Mouse (Mus musculus) bone marrow, adult 2 months (tissue): ENCODE results near the gene Zbtb32. TPM values are rescaled to one million over a fixed set of nuclear protein-coding genes. Genes with fewer than 3 reads are reported as not detected.

Source experiments
- H3K27ac ChIP-seq: fragments of 200-500 bp; 2 replicates; pipeline ENCODE4 v1.5.1; 2012; ENCODE audit warnings: low read depth, mild to moderate bottlenecking, control low read depth, inconsistent platforms, low read length; ENCODE audit not compliant: control insufficient read depth, poor library complexity, insufficient read depth
- H3K4me1 ChIP-seq: fragments of 200-500 bp; 2 replicates; pipeline ENCODE4 v1.6.1; 2011; ENCODE audit warnings: low read length; ENCODE audit not compliant: control insufficient read depth, insufficient read depth
- H3K4me3 ChIP-seq: fragments of 200-500 bp; replicated peaks from 2 replicates; pipeline ENCODE3; 2011; ENCODE audit warnings: mild to moderate bottlenecking, low read depth, low read length, control low read depth; ENCODE audit not compliant: control insufficient read depth
- CTCF ChIP-seq: fragments of 200-500 bp; IDR thresholded peaks from 2 replicates; pipeline ENCODE4 v1.5.1; 2011; ENCODE audit warnings: low read length, control low read depth; ENCODE audit not compliant: control insufficient read depth, insufficient read depth
- POLR2A ChIP-seq: fragments of 200-500 bp; IDR thresholded peaks from 2 replicates; pipeline ENCODE4 v1.6.1; 2011; ENCODE audit warnings: low read depth, mild to moderate bottlenecking, control low read depth, low read length, borderline replicate concordance; ENCODE audit not compliant: control insufficient read depth
- WGBS: fragments of 180-500 bp; shearing (Covaris S2); methylation state at CpG from one replicate; pipeline ENCODE4 v1.1.7; 2018; 5-methylcytosine and 5-hydroxymethylcytosine counted together
- polyA plus RNA-seq: library from polyadenylated mRNA; stranded (reverse); fragments of >200 nt; gene quantifications from 2 replicates; pipeline ENCODE4 v1.2.4, GENCODE M21; 2011; ENCODE audit warnings: low replicate concordance; ENCODE audit not compliant: missing spikeins, insufficient read depth, insufficient read length

Zbtb32 gene
- polyA plus RNA-seq, 1 experiment: 3.1 TPM

DNA sequence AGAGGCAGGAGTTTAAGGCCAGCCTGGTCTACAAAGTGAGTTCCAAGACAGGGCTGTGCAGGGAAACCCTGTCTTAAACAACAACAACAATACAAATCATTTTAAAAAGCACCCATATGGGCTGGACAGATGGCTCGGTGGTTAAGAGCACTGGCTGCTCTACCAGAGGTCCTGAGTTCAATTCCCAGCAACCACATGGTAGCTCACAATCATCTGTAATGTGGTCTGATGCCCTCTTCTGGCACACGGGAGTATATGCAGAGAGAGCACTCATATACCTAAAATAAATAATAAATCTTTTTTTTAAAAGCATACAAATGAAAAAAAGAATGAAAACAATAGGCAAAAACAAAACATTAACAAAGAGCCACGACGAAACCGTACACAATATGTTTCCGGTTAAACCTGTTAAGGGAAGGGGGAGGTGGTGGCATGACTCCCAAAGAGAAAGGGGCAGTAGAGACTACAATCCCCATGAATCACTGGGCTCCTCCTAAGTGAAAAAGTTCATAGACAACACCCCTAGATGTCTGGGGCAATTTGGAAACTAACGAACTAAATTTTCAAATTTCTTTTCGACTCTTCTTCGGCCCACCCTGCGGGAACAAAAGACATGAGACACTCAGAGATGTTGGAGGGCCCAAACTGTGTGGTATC lies 47.1 kb downstream of the Zbtb32 start:
- no peaks in the 10 kb centered on the region; the same call in 1 of the 2 replicates for H3K4me1 ChIP-seq
- TF ChIP-seq POLR2A (no peak), CTCF (0 out of 2 replicates have a peak, but pooled peaks have one; percentile 7)
- under 1% methylated on average over 10 of the region's 10 CpGs for WGBS
- peak overlapping the region; percentile 88 for H3K27ac ChIP-seq
- H3K4me3 ChIP-seq: peak overlapping the region; percentile 90

- WGBS: 89% methylated on average over 1 of the region's 1 CpGs
- TF ChIP-seq POLR2A (no peak), CTCF (no peak)
Observed at GRCm38 (mm10) chr7:30550603-30551002, 48.1 kb downstream of the Zbtb32 start.

DNA sequence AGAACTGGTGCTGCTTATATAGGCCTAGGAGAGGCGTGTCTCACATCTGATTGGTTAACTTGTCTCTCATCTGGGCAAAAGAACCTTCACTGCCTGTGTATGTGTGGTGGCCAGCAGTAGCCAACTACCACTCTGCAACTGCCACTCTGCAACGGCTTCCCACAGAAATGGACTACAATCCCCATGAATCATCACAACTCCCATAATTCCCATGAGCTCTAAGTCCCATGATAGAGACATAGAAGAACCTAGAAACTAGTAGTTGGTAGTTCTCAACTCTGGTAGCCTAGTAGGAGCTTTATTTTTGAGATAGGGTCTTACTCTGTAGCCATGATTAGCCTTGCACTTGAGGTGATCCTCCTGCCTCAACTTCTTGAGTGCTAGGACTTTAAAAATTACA lies 48.8 kb downstream of the Zbtb32 start:
- WGBS: 79% methylated on average over 2 of the region's 2 CpGs
- Histone ChIP-seq H3K27ac (no peak overlapping the region), H3K4me1 (no peaks in the 10 kb centered on the region; the same call in 1 of the 2 replicates), H3K4me3 (no peak overlapping the region)
- TF ChIP-seq POLR2A: no peak
- TF ChIP-seq CTCF: no peak

More at GRCm38 (mm10) chr7:30550603-30551002, 48.1 kb downstream of the Zbtb32 start:
- Histone ChIP-seq H3K4me3 (no peak overlapping the region), H3K4me1 (no peaks in the 10 kb centered on the region; the same call in 1 of the 2 replicates), H3K27ac (no peak overlapping the region)

GRCm38 (mm10) chr7:30544327-30544726 lies 54.4 kb downstream of the Zbtb32 start:
- no peak for TF ChIP-seq CTCF
- TF ChIP-seq POLR2A: no peak
- Histone ChIP-seq H3K4me1 (no peaks in the 10 kb centered on the region; the same call in 1 of the 2 replicates), H3K27ac (no peak overlapping the region), H3K4me3 (no peak overlapping the region)
- WGBS: 68% methylated on average over 2 of the region's 2 CpGs

GRCm38 (mm10) chr7:30540572-30540971 lies 58.1 kb downstream of the Zbtb32 start:
- WGBS: 93% methylated on average over 7 of the region's 7 CpGs
- H3K4me1 ChIP-seq: no peaks in the 10 kb centered on the region; the same call in 1 of the 2 replicates
- no peak overlapping the region for H3K27ac ChIP-seq
- TF ChIP-seq CTCF (no peak), POLR2A (no peak)
- H3K4me3 ChIP-seq: no peak overlapping the region

Other genes starting within 250 kb of the Zbtb32 start
- 0.45 and 0.70 TPM in 2 replicates for gene Lrfn3, start 236.1 kb downstream of the Zbtb32 start, polyA plus RNA-seq
- 164 and 433 TPM in 2 replicates for gene Tyrobp, start 185.1 kb downstream of the Zbtb32 start, polyA plus RNA-seq
- 47.8 and 107 TPM in 2 replicates for gene Hcst, start 179.1 kb downstream of the Zbtb32 start, polyA plus RNA-seq
- 12.3 and 34.2 TPM in 2 replicates for gene Nfkbid, start 177.2 kb downstream of the Zbtb32 start, polyA plus RNA-seq
- gene Aplp1, start 153.4 kb downstream of the Zbtb32 start, polyA plus RNA-seq: 6.2 TPM in 1 of 2 replicates, not detected in the other
- 0.25 and 4.8 TPM in 2 replicates for gene Kirrel2, start 141.2 kb downstream of the Zbtb32 start, polyA plus RNA-seq
- 1.5 TPM in 1 of 2 replicates, not detected in the other for gene Nphs1, start 140.6 kb downstream of the Zbtb32 start, polyA plus RNA-seq
- 1.9 and 3.1 TPM in 2 replicates for gene Prodh2, start 105.3 kb downstream of the Zbtb32 start, polyA plus RNA-seq
- gene Arhgap33, start 63.8 kb downstream of the Zbtb32 start, polyA plus RNA-seq: 45.1 and 61.6 TPM in 2 replicates
- gene Hspb6, start 46.7 kb downstream of the Zbtb32 start, polyA plus RNA-seq: 13.1 and 19.0 TPM in 2 replicates
- gene Proser3, start 46.6 kb downstream of the Zbtb32 start, polyA plus RNA-seq: 4.2 and 12.8 TPM in 2 replicates
- 22.2 and 47.7 TPM in 2 replicates for gene Lin37, start 39.1 kb downstream of the Zbtb32 start, polyA plus RNA-seq
- gene U2af1l4, start 35.6 kb downstream of the Zbtb32 start, polyA plus RNA-seq: 28.8 and 71.1 TPM in 2 replicates
- gene Gm49396, start 35.6 kb downstream of the Zbtb32 start, polyA plus RNA-seq: 7.6 and 11.0 TPM in 2 replicates
- gene Psenen, start 35.3 kb downstream of the Zbtb32 start, polyA plus RNA-seq: 50.7 and 98.9 TPM in 2 replicates
- gene Igflr1, start 33.5 kb downstream of the Zbtb32 start, polyA plus RNA-seq: 11.3 and 15.7 TPM in 2 replicates
- gene Kmt2b, start 10.2 kb downstream of the Zbtb32 start, polyA plus RNA-seq: 35.5 and 102 TPM in 2 replicates
- gene Upk1a, start 13.9 kb upstream of the Zbtb32 start, polyA plus RNA-seq: 1.4 TPM in 1 of 2 replicates, not detected in the other
- 443 and 613 TPM in 2 replicates for gene Cox6b1, start 27.2 kb upstream of the Zbtb32 start, polyA plus RNA-seq
- not detected in 2 replicates for gene Etv2, start 36.9 kb upstream of the Zbtb32 start, polyA plus RNA-seq
- gene Rbm42, start 51.4 kb upstream of the Zbtb32 start, polyA plus RNA-seq: 24.9 and 25.2 TPM in 2 replicates
- 19.5 and 32.1 TPM in 2 replicates for gene Haus5, start 66.1 kb upstream of the Zbtb32 start, polyA plus RNA-seq
- gene Pmis2, start 72.7 kb upstream of the Zbtb32 start, polyA plus RNA-seq: not detected in 2 replicates
- gene 2200002J24Rik, start 100.0 kb upstream of the Zbtb32 start, polyA plus RNA-seq: not detected in 2 replicates
- gene Atp4a, start 113.3 kb upstream of the Zbtb32 start, polyA plus RNA-seq: 0.95 TPM in 1 of 2 replicates, not detected in the other
- 49.6 and 95.6 TPM in 2 replicates for gene Tmem147, start 130.6 kb upstream of the Zbtb32 start, polyA plus RNA-seq
- gene Gapdhs, start 144.8 kb upstream of the Zbtb32 start, polyA plus RNA-seq: not detected in 2 replicates
- gene Sbsn, start 152.6 kb upstream of the Zbtb32 start, polyA plus RNA-seq: 3.5 and 6.4 TPM in 2 replicates
- 3.1 TPM in 1 of 2 replicates, not detected in the other for gene Dmkn, start 164.8 kb upstream of the Zbtb32 start, polyA plus RNA-seq
- not detected in 2 replicates for gene Krtdap, start 189.0 kb upstream of the Zbtb32 start, polyA plus RNA-seq
- 3.6 and 18.3 TPM in 2 replicates for gene Ffar2, start 224.9 kb upstream of the Zbtb32 start, polyA plus RNA-seq